Mouse (Mus musculus) ES-E14 (cell line): ENCODE measurements around the gene Rps17.

Source experiments
- MAFK ChIP-seq: IDR thresholded peaks from 2 replicates; pipeline ENCODE4 v1.6.1; 2014; ENCODE audit warnings: mild to moderate bottlenecking, low read depth, low read length, inconsistent platforms; ENCODE audit not compliant: insufficient read depth
- ZNF384 ChIP-seq: IDR thresholded peaks from 2 replicates; pipeline ENCODE4 v1.6.1; 2012; ENCODE audit warnings: low read depth, low read length, inconsistent platforms

GRCm38 (mm10) chr7:81372337-81372920, 27.4 kb upstream of the Rps17 start:
- TF ChIP-seq ZNF384 (no peak), MAFK (no peak)
